Mouse (Mus musculus) erythroblast, embryonic 14.5 days (primary cell): ENCODE measurements around the gene Olfr1508. TPM values are rescaled to one million over a fixed set of nuclear protein-coding genes. Genes with fewer than 3 reads are reported as not detected.
"Not testable (repeated sequence)": the region's sequence is repeated elsewhere in the genome, so short reads cannot be mapped to it uniquely, and the experiment has no call there.

Experiments used
- H3K27me3 ChIP-seq: 2 replicates; pipeline ENCODE4 v1.6.1; 2012; ENCODE audit warnings: inconsistent platforms; ENCODE audit not compliant: control insufficient read depth
- H3K36me3 ChIP-seq: 2 replicates; pipeline ENCODE4 v1.6.1; 2012; ENCODE audit warnings: mild to moderate bottlenecking, inconsistent platforms; ENCODE audit not compliant: control insufficient read depth
- H3K4me1 ChIP-seq: 2 replicates; pipeline ENCODE4 v1.6.1; 2012; ENCODE audit warnings: inconsistent platforms; ENCODE audit not compliant: control insufficient read depth
- H3K4me3 ChIP-seq: replicated peaks from 2 replicates; pipeline ENCODE3; 2012; ENCODE audit warnings: moderate library complexity, mild to moderate bottlenecking, inconsistent platforms
- H3K9me3 ChIP-seq: 2 replicates; pipeline ENCODE4 v1.6.1; 2012; ENCODE audit warnings: low read length, inconsistent platforms, mixed read lengths; ENCODE audit not compliant: control insufficient read depth
- GATA1 ChIP-seq: IDR thresholded peaks from 2 replicates; pipeline ENCODE4 v1.6.1; 2012; ENCODE audit warnings: low read length, inconsistent platforms, mixed read lengths
- TAL1 ChIP-seq: IDR thresholded peaks from 3 replicates; pipeline ENCODE4 v1.6.1; 2012; ENCODE audit warnings: low read length, inconsistent platforms, mixed read lengths
- polyA plus RNA-seq: library from polyadenylated mRNA; stranded (reverse); fragments of >175 nt; gene quantifications from 2 replicates; pipeline ENCODE4 v1.2.3, GENCODE M21; 2012

The Olfr1508 gene
- not detected in 2 replicates for polyA plus RNA-seq

- no peaks in the 10 kb centered on the region for H3K4me1 ChIP-seq
- H3K4me3 ChIP-seq = no peak within 1 kb of the TSS
- no peaks in the 10 kb centered on the region for H3K36me3 ChIP-seq
- no peak for TF ChIP-seq TAL1
- TF ChIP-seq GATA1 = no peak
- H3K27me3 ChIP-seq = no peaks in the 10 kb centered on the region
- H3K9me3 ChIP-seq = no peaks in the 10 kb centered on the region
These were observed at the start of gene Olfr1508 for GRCm38 (mm10) chr14:52467395-52467794. Gene Olfr1508 (minus strand): TSS chr14:52467495.

GRCm38 (mm10) chr14:52495516-52495915 lies 28.2 kb upstream of the Olfr1508 start, which contains the start of gene Olfr1507:
Gene Olfr1507 (minus strand): TSS chr14:52495749.
- H3K36me3 ChIP-seq = no peaks in the 10 kb centered on the region
- no peak for TF ChIP-seq TAL1
- TF ChIP-seq GATA1 = no peak
- no peaks in the 10 kb centered on the region for H3K27me3 ChIP-seq
- no peaks in the 10 kb centered on the region for H3K4me1 ChIP-seq
- H3K4me3 ChIP-seq = no peak within 1 kb of the TSS
- H3K9me3 ChIP-seq = no peaks in the 10 kb centered on the region

DNA sequence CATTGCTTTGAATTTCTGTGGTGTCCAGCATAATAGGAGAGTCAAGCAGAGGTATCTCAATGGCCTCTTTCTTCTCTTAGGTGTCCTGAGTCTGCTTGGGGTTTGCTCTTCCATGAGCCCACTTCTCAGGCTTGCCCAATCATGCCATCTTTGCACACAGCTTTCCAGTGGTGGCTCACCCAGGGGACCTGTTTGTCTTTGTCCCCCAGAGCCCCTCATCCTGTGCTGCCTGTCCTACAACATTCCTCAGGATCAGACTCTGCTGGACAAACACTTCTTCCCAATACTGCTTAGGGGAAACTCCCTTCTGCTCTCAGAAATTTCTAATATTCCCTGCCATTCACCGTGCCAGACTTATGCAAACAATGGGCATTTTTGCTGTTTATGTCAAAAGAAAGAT lies 1.6 kb downstream of the Olfr1508 start:
- H3K4me1 ChIP-seq = no peaks in the 10 kb centered on the region
- H3K36me3 ChIP-seq = no peaks in the 10 kb centered on the region
- H3K4me3 ChIP-seq = no peak overlapping the region
- no peak for TF ChIP-seq GATA1
- TF ChIP-seq TAL1 = no peak
- H3K9me3 ChIP-seq = no peaks in the 10 kb centered on the region
- H3K27me3 ChIP-seq = no peaks in the 10 kb centered on the region

DNA sequence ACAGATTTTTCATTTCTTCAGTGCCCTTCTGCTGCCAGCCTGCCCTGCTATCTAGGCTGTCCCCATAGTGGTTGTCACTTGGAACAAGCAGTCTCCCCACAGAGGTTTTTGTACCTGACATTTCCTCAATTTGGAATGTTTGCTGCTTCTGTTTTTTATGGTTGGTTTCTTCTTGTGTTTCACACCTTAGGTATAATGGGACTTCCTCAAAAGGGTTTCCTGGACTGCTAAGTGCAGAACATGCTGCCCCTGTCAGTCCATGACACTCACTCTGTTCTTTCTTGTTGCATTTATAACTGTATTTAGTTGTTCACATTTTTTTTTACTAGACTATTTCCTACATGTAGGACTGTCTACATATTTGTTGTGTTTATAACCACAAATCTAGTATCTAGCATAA lies 5.4 kb downstream of the Olfr1508 start:
- Histone ChIP-seq H3K4me3 (no peak overlapping the region), H3K27me3 (no peaks in the 10 kb centered on the region)

DNA sequence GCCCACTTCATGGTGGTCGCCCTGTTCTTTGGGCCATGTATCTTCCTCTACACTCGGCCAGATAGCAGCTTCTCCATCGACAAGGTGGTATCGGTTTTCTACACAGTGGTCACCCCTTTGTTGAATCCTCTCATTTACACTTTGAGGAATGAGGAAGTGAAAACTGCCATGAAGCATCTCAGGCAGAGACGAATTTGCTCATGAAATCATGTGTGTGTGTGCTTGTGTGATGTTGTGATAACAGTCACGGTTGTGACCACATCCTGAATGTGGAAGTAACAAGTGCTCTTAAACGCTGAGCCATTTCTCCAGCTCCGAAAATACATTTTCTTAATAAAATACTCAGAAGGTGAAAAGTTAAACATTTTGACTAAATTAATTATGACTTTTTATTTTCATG lies 16.2 kb downstream of the Olfr1508 start:
- H3K4me3 ChIP-seq = no peak overlapping the region
- no peaks in the 10 kb centered on the region for H3K36me3 ChIP-seq
- H3K9me3 ChIP-seq = no peaks in the 10 kb centered on the region
- H3K4me1 ChIP-seq = no peaks in the 10 kb centered on the region
- TF ChIP-seq TAL1 = no peak
- no peak for TF ChIP-seq GATA1
- H3K27me3 ChIP-seq = no peaks in the 10 kb centered on the region

More for the DNA sequence above, 5.4 kb downstream of the Olfr1508 start:
- H3K36me3 ChIP-seq = no peaks in the 10 kb centered on the region
- no peaks in the 10 kb centered on the region for H3K9me3 ChIP-seq
- TF ChIP-seq TAL1 (no peak), GATA1 (no peak)
- no peaks in the 10 kb centered on the region for H3K4me1 ChIP-seq

- no peaks in the 10 kb centered on the region for H3K27me3 ChIP-seq
- no peak within 1 kb of the TSS for H3K4me3 ChIP-seq
- TF ChIP-seq TAL1 (no peak), GATA1 (no peak)
- H3K9me3 ChIP-seq = no peaks in the 10 kb centered on the region
- H3K36me3 ChIP-seq = no peaks in the 10 kb centered on the region
- H3K4me1 ChIP-seq = no peaks in the 10 kb centered on the region
These were observed 24.6 kb downstream of the Olfr1508 start, which contains the start of gene Olfr1509 for GRCm38 (mm10) chr14:52442690-52443089. Gene Olfr1509 (plus strand): TSS chr14:52442990.

DNA sequence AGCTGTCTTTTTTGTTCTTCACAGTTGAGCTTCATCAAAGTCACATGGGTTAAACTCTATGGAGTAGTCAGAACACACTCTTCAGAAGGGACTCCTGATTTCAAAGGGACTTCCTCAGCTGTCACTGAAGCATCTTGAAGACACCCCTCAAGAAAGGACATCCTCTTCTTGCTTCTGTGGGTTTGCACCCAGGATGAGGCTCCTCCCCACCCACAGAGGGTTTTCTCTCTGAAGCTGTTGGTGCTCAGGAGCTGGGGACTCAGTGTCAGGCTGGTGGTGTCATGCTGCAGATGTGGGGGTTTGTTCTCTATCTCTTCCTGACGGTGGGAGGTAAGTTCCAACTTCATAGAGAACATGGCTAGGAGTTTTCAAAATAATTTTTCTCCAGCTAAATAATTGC lies 39.6 kb downstream of the Olfr1508 start:
- TF ChIP-seq GATA1 (no peak), TAL1 (no peak)
- Histone ChIP-seq H3K27me3 (no peaks in the 10 kb centered on the region), H3K4me1 (no peaks in the 10 kb centered on the region), H3K4me3 (no peak overlapping the region), H3K9me3 (no peaks in the 10 kb centered on the region), H3K36me3 (no peaks in the 10 kb centered on the region)

GRCm38 (mm10) chr14:52414273-52414672 lies 53.0 kb downstream of the Olfr1508 start, which contains the start of gene Olfr1510:
Gene Olfr1510 (minus strand): TSS chr14:52414373.
- no peaks in the 10 kb centered on the region for H3K4me1 ChIP-seq
- H3K9me3 ChIP-seq = no peaks in the 10 kb centered on the region
- TF ChIP-seq TAL1 (no peak), GATA1 (no peak)
- H3K27me3 ChIP-seq = no peaks in the 10 kb centered on the region
- H3K36me3 ChIP-seq = no peaks in the 10 kb centered on the region
- H3K4me3 ChIP-seq = no peak within 1 kb of the TSS

GRCm38 (mm10) chr14:52410142-52410919 lies 57.0 kb downstream of the Olfr1508 start:
- H3K9me3 ChIP-seq, H3K4me3 ChIP-seq, H3K36me3 ChIP-seq, H3K4me1 ChIP-seq, H3K27me3 ChIP-seq: not testable (repeated sequence)

Other genes with a start within 250 kb of the Olfr1508 start
- gene Chd8, start 209.7 kb downstream of the Olfr1508 start, polyA plus RNA-seq = 0.87 and 1.3 TPM in 2 replicates
- 1.4 and 2.0 TPM in 2 replicates for gene Tox4, start 188.3 kb downstream of the Olfr1508 start, polyA plus RNA-seq
- gene Rab2b, start 187.9 kb downstream of the Olfr1508 start, polyA plus RNA-seq = 0.04 TPM in 1 of 2 replicates, not detected in the other
- 0.41 and 1.2 TPM in 2 replicates for gene Mettl3, start 162.4 kb downstream of the Olfr1508 start, polyA plus RNA-seq
- 0.01 TPM in 1 of 2 replicates, not detected in the other for gene Sall2, start 138.7 kb downstream of the Olfr1508 start, polyA plus RNA-seq
- gene Olfr1513, start 111.1 kb downstream of the Olfr1508 start, polyA plus RNA-seq = not detected in 2 replicates
- gene Olfr1512, start 88.3 kb downstream of the Olfr1508 start, polyA plus RNA-seq = not detected in 2 replicates
- gene Olfr1511, start 70.1 kb downstream of the Olfr1508 start, polyA plus RNA-seq = not detected in 2 replicates
- not detected in 2 replicates for gene Olfr1510, start 53.1 kb downstream of the Olfr1508 start, polyA plus RNA-seq
- gene Olfr1509, start 24.5 kb downstream of the Olfr1508 start, polyA plus RNA-seq = not detected in 2 replicates
- gene Olfr1507, start 28.3 kb upstream of the Olfr1508 start, polyA plus RNA-seq = not detected in 2 replicates